Mouse (Mus musculus): Measurements from ENCODE around the gene Zscan2.

DNA sequence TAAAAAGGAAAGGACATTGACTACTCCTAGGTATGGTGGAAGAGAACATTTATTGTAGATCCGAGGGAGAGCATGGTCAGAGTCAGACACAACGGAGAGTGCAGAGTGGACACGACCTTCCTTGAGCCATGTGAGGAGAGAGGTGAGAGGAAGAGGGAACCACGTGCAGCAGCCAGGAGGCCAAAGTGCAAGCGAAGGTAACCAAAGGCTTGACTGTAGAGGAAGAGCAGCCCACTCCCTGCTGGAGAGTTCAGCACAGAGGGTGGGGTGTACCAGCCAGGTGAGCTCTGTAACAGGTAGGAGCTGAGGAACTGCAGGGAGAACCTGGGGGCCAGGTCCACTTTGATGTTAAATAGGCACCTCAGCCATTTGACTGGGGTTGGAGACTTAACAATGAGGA lies 18.6 kb upstream of the Zscan2 start:
- TF ChIP-seq CTCF (IDR thresholded peaks at IDR 0.05; ENCODE audit: low read depth, low read length) (no peak), TAL1 (conservative IDR thresholded peaks at IDR 0.05; ENCODE audit: low read depth, low read length) (no peak), POLR2AphosphoS5 (IDR thresholded peaks at IDR 0.05; ENCODE audit: insufficient replicate concordance, low read depth, low read length) (no peak)
